Mouse (Mus musculus): ENCODE measurements around the gene Lctl. TPM values are rescaled to one million over a fixed set of nuclear protein-coding genes. Genes with fewer than 3 reads are reported as not detected.
"Not testable (repeated sequence)": the region's sequence is repeated elsewhere in the genome, so short reads cannot be mapped to it uniquely, and the experiment has no call there.

Gene Lctl
- polyA plus RNA-seq, 1 experiment from 2014 or later = 0.16 TPM

DNA sequence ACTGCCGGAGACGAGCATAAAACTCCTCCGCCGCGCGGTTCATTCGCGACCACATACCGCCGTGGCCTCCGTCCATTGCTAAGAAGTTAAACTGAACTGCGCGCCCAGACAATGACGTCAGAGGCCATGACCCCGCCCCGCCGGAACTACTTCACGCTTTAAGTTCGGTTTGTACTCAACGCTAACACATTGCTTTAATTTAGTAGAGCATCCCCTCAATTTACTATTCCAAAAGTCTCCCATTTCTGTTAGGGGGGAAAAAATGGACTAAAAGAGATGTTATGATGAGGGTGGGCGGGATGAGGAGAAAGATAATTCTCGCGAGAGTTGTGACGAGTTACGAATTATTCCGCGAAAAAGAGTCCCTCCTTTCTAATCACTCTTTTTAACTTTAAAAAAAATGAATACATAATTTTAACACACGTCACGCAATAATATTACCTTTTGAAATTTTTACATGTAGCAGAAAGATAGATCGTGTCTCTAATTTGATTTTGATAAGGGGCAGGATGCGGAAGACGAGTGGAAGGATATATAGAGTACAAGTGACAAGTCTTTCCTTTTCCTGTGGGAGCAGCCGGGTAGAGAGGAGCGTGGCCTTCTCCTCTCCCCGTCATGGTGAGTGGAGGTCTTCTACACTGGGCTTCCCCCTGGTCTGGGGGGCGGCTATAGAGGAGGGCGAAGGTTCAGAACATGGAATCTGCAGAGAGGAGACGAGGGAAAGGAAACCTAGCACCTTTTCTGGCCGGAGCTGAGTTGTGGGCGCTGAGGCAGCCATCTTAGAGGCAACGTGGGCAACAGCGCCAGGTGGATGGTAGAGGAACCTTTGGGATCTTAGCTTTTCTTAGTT lies 56.1 kb downstream of the Lctl start, which contains the start of the genes Zwilch and Rpl4:
Zwilch (minus strand) TSS at position 289 of the 850 bp plus-strand sequence.
Rpl4 (plus strand) TSS at position 560 of the 850 bp plus-strand sequence.
- ATAC-seq (ENCODE audit: low FRiP score, low TSS enrichment) = peak; percentile 89
- Histone ChIP-seq H3K4me2 (replicated peaks; ENCODE audit: low read depth, low read length) (peak within 1 kb of the TSS; percentile 69), H3K27me3 (ENCODE audit: control insufficient read depth, insufficient read depth, low read length) (no peaks in the 10 kb centered on the region), H3K9me3 (ENCODE audit: control insufficient read depth, low read length) (no peaks in the 10 kb centered on the region), H3K9ac (ENCODE audit: low read depth, low read length) (peak within 1 kb of the TSS; percentile 80), H3K36me3 (ENCODE audit: control insufficient read depth, insufficient read depth, low read length) (peaks cover 37% of the 10 kb centered on the region), H3K4me1 (ENCODE audit: control insufficient read depth, insufficient read depth, low read length) (0 out of 2 replicates have a peak, but pooled peaks cover 7% of the 10 kb centered on the region), H3K27ac (ENCODE audit: low read depth, low read length) (peak within 1 kb of the TSS; percentile 86), H3K4me3 (ENCODE audit: low read length) (peak within 1 kb of the TSS; percentile 69)
- under 1% methylated on average over 42 of the region's 42 CpGs for WGBS

DNA sequence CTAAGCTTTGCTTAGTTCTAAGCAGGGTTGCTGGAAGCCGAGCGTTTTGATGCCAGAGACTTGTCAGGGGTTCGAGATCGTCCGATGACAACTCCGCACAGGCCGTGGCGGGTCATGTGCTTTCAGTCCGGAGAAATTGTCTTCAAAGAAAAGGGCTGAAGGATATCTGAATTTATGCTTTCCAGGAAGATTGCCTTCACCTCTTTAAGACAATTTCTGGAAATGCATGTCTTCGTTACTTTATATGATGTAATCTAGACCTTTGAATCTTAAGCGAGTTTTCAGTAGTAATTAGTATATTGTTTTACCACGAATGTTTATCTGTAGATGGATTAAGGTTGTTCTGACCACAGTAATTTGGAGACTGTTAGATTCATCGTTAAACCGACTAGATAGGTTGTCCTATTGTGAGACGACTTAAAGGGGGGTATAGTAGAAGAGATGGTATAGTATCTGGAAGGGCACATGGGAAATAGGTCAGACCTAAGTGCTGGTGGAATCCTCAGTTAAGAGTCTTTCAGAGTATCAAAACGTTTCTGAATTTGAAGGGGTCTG lies 56.8 kb downstream of the Lctl start:
- Histone ChIP-seq H3K4me3 (ENCODE audit: low read length) (peak overlapping the region; percentile 69), H3K4me2 (replicated peaks; ENCODE audit: low read depth, low read length) (peak overlapping the region; percentile 67), H3K9ac (ENCODE audit: low read depth, low read length) (peak overlapping the region; percentile 80), H3K36me3 (ENCODE audit: control insufficient read depth, insufficient read depth, low read length) (peaks cover 44% of the 10 kb centered on the region), H3K27ac (ENCODE audit: low read depth, low read length) (peak overlapping the region; percentile 51), H3K27me3 (ENCODE audit: control insufficient read depth, insufficient read depth, low read length) (no peaks in the 10 kb centered on the region), H3K9me3 (ENCODE audit: control insufficient read depth, low read length) (no peaks in the 10 kb centered on the region), H3K4me1 (ENCODE audit: control insufficient read depth, insufficient read depth, low read length) (0 out of 2 replicates have a peak, but pooled peaks cover 7% of the 10 kb centered on the region)
- no peak for ATAC-seq (ENCODE audit: low FRiP score, low TSS enrichment)
- under 1% methylated on average over 16 of the region's 16 CpGs for WGBS

GRCm38 (mm10) chr9:64174341-64174740 lies 57.4 kb downstream of the Lctl start:
- Histone ChIP-seq H3K4me1 (ENCODE audit: control insufficient read depth, insufficient read depth, low read length) (0 out of 2 replicates have a peak, but pooled peaks cover 7% of the 10 kb centered on the region), H3K9ac (ENCODE audit: low read depth, low read length) (peak overlapping the region; percentile 80), H3K27me3 (ENCODE audit: control insufficient read depth, insufficient read depth, low read length) (no peaks in the 10 kb centered on the region), H3K27ac (ENCODE audit: low read depth, low read length) (no peak overlapping the region), H3K9me3 (ENCODE audit: control insufficient read depth, low read length) (no peaks in the 10 kb centered on the region), H3K36me3 (ENCODE audit: control insufficient read depth, insufficient read depth, low read length) (peaks cover 44% of the 10 kb centered on the region), H3K4me3 (ENCODE audit: low read length) (peak overlapping the region; percentile 69), H3K4me2 (replicated peaks; ENCODE audit: low read depth, low read length) (peak overlapping the region; percentile 67)
- ATAC-seq (ENCODE audit: low FRiP score, low TSS enrichment) = no peak

DNA sequence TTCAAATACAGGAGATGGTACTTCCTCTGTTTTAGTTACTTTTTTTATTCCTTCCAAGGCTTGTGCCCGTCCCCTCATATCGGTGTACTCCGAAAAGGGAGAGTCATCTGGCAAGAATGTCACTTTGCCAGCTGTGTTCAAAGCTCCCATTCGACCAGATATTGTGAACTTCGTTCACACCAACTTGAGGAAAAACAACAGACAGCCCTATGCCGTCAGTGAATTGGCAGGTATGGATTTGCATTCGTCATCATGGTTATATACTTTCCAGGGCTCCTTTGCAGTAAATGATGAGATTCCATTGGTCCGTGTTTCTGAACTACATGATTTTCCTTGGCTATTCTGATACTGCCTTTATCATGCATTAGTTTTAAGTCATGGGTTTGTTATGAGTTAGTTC lies 57.8 kb downstream of the Lctl start:
- no peaks in the 10 kb centered on the region for H3K9me3 ChIP-seq (ENCODE audit: control insufficient read depth, low read length)
- no peak overlapping the region for H3K27ac ChIP-seq (ENCODE audit: low read depth, low read length)
- H3K9ac ChIP-seq (ENCODE audit: low read depth, low read length) = peak overlapping the region; percentile 80; the same call in 1 of the 2 replicates
- H3K4me1 ChIP-seq (ENCODE audit: control insufficient read depth, insufficient read depth, low read length) = 0 out of 2 replicates have a peak, but pooled peaks cover 7% of the 10 kb centered on the region
- no peak for ATAC-seq (ENCODE audit: low FRiP score, low TSS enrichment)
- H3K4me2 ChIP-seq (replicated peaks; ENCODE audit: low read depth, low read length) = peak overlapping the region; percentile 67
- peaks cover 44% of the 10 kb centered on the region for H3K36me3 ChIP-seq (ENCODE audit: control insufficient read depth, insufficient read depth, low read length)
- H3K4me3 ChIP-seq (ENCODE audit: low read length) = peak overlapping the region; percentile 69
- H3K27me3 ChIP-seq (ENCODE audit: control insufficient read depth, insufficient read depth, low read length) = no peaks in the 10 kb centered on the region
- 65% methylated on average over 8 of the region's 8 CpGs for WGBS

- WGBS = 91% methylated on average over 11 of the region's 11 CpGs
- Histone ChIP-seq H3K27ac (ENCODE audit: low read depth, low read length) (no peak overlapping the region), H3K9ac (ENCODE audit: low read depth, low read length) (no peak overlapping the region), H3K36me3 (ENCODE audit: control insufficient read depth, insufficient read depth, low read length) (peaks cover 49% of the 10 kb centered on the region), H3K27me3 (ENCODE audit: control insufficient read depth, insufficient read depth, low read length) (no peaks in the 10 kb centered on the region), H3K4me3 (ENCODE audit: low read length) (no peak overlapping the region), H3K9me3 (ENCODE audit: control insufficient read depth, low read length) (no peaks in the 10 kb centered on the region), H3K4me1 (ENCODE audit: control insufficient read depth, insufficient read depth, low read length) (0 out of 2 replicates have a peak, but pooled peaks cover 7% of the 10 kb centered on the region), H3K4me2 (replicated peaks; ENCODE audit: low read depth, low read length) (peak overlapping the region; percentile 67; the same call in 1 of the 2 replicates)
- ATAC-seq (ENCODE audit: low FRiP score, low TSS enrichment) = no peak
Measured at GRCm38 (mm10) chr9:64175378-64175777, 58.4 kb downstream of the Lctl start.

DNA sequence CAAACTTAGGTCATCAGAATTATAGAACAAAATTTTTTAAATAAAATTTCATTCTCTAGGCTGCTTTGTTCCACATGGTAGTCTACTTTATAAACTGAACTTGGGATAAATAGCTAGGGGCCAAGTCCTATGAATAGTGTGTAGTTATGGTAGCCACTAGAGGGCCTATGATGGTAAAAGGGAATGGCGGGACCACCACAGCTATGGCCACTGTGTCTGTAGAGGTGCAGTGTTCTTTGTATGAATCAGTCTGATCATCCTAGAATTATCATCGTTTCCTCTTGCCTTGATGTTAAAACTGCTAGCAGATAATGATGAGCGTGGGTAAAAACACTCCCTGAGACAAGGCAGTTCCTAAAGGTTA lies 61.6 kb downstream of the Lctl start:
- 54% methylated on average over 3 of the region's 3 CpGs for WGBS

DNA sequence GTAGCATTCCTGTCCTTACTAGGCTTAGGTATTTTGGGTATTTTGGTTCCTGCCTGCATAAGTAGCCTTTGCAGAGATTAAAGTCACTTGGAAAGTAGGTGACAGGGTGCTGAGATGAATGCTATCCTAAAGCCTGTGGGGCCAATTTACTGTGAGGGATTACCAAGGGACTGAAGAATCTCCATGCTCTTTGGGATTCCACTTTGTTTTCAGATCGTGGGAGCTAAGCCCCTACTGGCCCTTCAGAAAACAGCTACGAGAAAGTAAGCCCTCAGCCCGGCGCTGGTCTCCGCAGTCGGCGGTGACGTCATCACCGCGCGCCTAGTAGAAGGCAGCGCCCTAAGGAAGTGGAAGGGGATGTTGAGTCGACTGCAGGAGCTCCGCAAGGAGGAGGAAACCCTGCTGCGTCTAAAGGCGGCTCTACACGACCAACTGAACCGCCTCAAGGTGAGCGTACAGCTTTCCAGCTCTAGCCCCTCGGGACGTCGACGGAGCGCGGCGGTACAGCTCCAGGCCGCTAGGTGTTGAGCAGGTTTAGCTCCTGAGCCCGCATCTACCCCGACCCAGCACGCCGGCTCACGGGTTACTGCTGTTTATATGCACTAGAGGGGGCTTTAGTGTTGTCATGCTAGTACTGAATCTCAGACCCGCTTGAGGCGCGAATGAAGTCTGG lies 62.2 kb downstream of the Lctl start, which contains the start of gene Snapc5:
Snapc5 (plus strand) TSS at position 301 of the 673 bp plus-strand sequence.
- Histone ChIP-seq H3K27me3 (ENCODE audit: control insufficient read depth, insufficient read depth, low read length) (no peaks in the 10 kb centered on the region), H3K4me2 (replicated peaks; ENCODE audit: low read depth, low read length) (peak within 1 kb of the TSS; percentile 43), H3K27ac (ENCODE audit: low read depth, low read length) (peak within 1 kb of the TSS; percentile 81), H3K9me3 (ENCODE audit: control insufficient read depth, low read length) (no peaks in the 10 kb centered on the region), H3K36me3 (ENCODE audit: control insufficient read depth, insufficient read depth, low read length) (peaks cover 74% of the 10 kb centered on the region), H3K9ac (ENCODE audit: low read depth, low read length) (peak within 1 kb of the TSS; percentile 53; the same call in 1 of the 2 replicates), H3K4me1 (ENCODE audit: control insufficient read depth, insufficient read depth, low read length) (0 out of 2 replicates have a peak, but pooled peaks cover 7% of the 10 kb centered on the region), H3K4me3 (ENCODE audit: low read length) (peak within 1 kb of the TSS; percentile 62)
- WGBS = under 1% methylated on average over 35 of the region's 35 CpGs
- ATAC-seq (ENCODE audit: low FRiP score, low TSS enrichment) = peak; percentile 95

More for the DNA sequence above, 61.6 kb downstream of the Lctl start:
- peak overlapping the region; percentile 43 for H3K4me2 ChIP-seq (replicated peaks; ENCODE audit: low read depth, low read length)
- peak; percentile 48 for ATAC-seq (ENCODE audit: low FRiP score, low TSS enrichment)
- H3K9me3 ChIP-seq (ENCODE audit: control insufficient read depth, low read length) = no peaks in the 10 kb centered on the region
- 0 out of 2 replicates have a peak, but pooled peaks cover 7% of the 10 kb centered on the region for H3K4me1 ChIP-seq (ENCODE audit: control insufficient read depth, insufficient read depth, low read length)
- peak overlapping the region; percentile 81 for H3K27ac ChIP-seq (ENCODE audit: low read depth, low read length)
- H3K4me3 ChIP-seq (ENCODE audit: low read length) = peak overlapping the region; percentile 62
- H3K27me3 ChIP-seq (ENCODE audit: control insufficient read depth, insufficient read depth, low read length) = no peaks in the 10 kb centered on the region
- H3K36me3 ChIP-seq (ENCODE audit: control insufficient read depth, insufficient read depth, low read length) = peaks cover 73% of the 10 kb centered on the region
- peak overlapping the region; percentile 53; the same call in 1 of the 2 replicates for H3K9ac ChIP-seq (ENCODE audit: low read depth, low read length)

GRCm38 (mm10) chr9:64183295-64183694 lies 66.3 kb downstream of the Lctl start:
- H3K9me3 ChIP-seq (ENCODE audit: control insufficient read depth, low read length); H3K27ac ChIP-seq (ENCODE audit: low read depth, low read length); H3K27me3 ChIP-seq (ENCODE audit: control insufficient read depth, insufficient read depth, low read length); H3K4me3 ChIP-seq (ENCODE audit: low read length); H3K4me2 ChIP-seq (replicated peaks; ENCODE audit: low read depth, low read length); ATAC-seq (ENCODE audit: low FRiP score, low TSS enrichment); H3K9ac ChIP-seq (ENCODE audit: low read depth, low read length); H3K4me1 ChIP-seq (ENCODE audit: control insufficient read depth, insufficient read depth, low read length): not testable (repeated sequence)
- peaks cover 61% of the 10 kb centered on the region for H3K36me3 ChIP-seq (ENCODE audit: control insufficient read depth, insufficient read depth, low read length)
- WGBS = 89% methylated on average over 5 of the region's 5 CpGs
